Mouse (Mus musculus) heart, embryonic 13.5 days (tissue): Measurements from ENCODE around the gene Nek6. TPM values are rescaled to one million over a fixed set of nuclear protein-coding genes. Genes with fewer than 3 reads are reported as not detected.

Source experiments
- ATAC-seq: fragments of 200-750 bp; cut with Nextera tagmentation; 2 replicates; pipeline ENCODE4 v1.8.0; 2017; ENCODE audit warnings: moderate TSS enrichment; ENCODE audit not compliant: insufficient number of reproducible peaks, low FRiP score, low TSS enrichment; ENCODE audit errors: extremely low read depth
- H3K27ac ChIP-seq: fragments of 300-500 bp; sonication (generic); replicated peaks from 2 replicates; pipeline ENCODE4 v1.5.1; 2015; ENCODE audit warnings: moderate library complexity, mild to moderate bottlenecking, inconsistent platforms
- H3K27me3 ChIP-seq: fragments of 300-500 bp; sonication (generic); replicated peaks from 2 replicates; pipeline ENCODE4 v1.6.1; 2015; ENCODE audit warnings: mild to moderate bottlenecking, inconsistent platforms
- H3K36me3 ChIP-seq: fragments of 300-500 bp; sonication (generic); 2 replicates; pipeline ENCODE4 v1.6.1; 2015; ENCODE audit warnings: mild to moderate bottlenecking, inconsistent platforms
- H3K4me1 ChIP-seq: fragments of 300-500 bp; sonication (generic); 2 replicates; pipeline ENCODE4 v1.6.1; 2015; ENCODE audit warnings: inconsistent platforms
- H3K4me2 ChIP-seq: fragments of 300-500 bp; sonication (generic); 2 replicates; pipeline ENCODE4 v1.6.1; 2015; ENCODE audit warnings: inconsistent platforms, mild to moderate bottlenecking, moderate library complexity
- H3K4me3 ChIP-seq: fragments of 300-500 bp; sonication (generic); 2 replicates; pipeline ENCODE4 v1.5.1; 2015; ENCODE audit warnings: moderate library complexity, mild to moderate bottlenecking, inconsistent platforms
- H3K9ac ChIP-seq: fragments of 300-500 bp; sonication (generic); 2 replicates; pipeline ENCODE4 v1.6.1; 2015; ENCODE audit warnings: inconsistent platforms, mild to moderate bottlenecking, moderate library complexity
- H3K9me3 ChIP-seq: fragments of 300-500 bp; sonication (generic); 2 replicates; pipeline ENCODE4 v1.6.1; 2016; ENCODE audit warnings: inconsistent platforms
- WGBS: fragments of 180-500 bp; shearing (Covaris S2); methylation state at CpG from one replicate; pipeline ENCODE4 v1.1.7; 2015; ENCODE audit warnings: mixed read lengths; 5-methylcytosine and 5-hydroxymethylcytosine counted together
- polyA plus RNA-seq: library from polyadenylated mRNA; unstranded; fragments of >200 nt; fragmentation: Nextera tagmentation; extraction: Ambion mirVana; gene quantifications from 2 replicates; pipeline ENCODE4 v1.2.1, GENCODE M21; 2015

The Nek6 gene
- 67.8 and 74.5 TPM in 2 replicates for polyA plus RNA-seq

DNA sequence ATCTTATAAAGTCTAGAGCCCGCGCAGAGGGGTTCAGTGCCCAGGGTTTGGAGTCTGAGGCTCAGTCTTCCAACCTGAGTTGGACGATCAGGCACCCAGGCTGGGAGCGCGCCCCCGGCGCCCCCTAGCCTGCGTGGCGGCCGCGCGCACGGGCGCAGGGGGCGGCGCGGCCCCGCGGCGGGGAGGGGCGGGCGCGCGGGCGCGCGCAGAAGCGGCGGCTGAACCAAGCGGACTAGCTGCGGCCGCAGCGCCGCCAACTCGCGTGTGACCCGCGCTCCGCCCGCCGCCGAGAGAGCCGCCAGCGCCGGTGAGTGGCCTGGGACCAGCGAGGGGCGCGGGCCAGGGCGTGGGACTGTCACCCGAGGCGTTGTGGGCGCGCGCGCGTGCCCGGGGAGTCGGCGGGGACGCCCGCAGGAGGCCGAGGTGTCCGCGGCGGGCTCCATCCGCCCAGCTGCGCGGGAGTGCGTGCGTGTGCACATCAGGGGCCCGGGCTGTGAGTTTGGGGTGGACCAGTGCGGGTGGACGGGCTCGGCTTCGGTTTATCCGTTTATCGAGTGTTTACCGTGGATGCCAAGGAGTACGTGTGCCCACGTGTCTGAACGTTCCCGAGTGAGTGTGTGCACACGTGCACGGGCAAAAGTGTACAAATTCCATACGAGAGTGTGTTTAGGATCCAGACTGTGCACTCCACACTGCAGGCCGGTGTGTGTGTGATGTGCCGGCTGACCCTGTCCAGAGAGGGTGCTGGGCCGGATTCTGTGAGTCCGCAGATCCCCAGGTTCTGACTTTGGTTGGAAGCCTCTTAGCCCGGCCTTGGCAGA is at the start of gene Nek6:
Gene Nek6, plus strand, starts transcription at position 157 of the 821 bp plus-strand sequence.
- Histone ChIP-seq H3K9ac (peak within 1 kb of the TSS; percentile 97), H3K4me1 (peaks cover 50% of the 10 kb centered on the region), H3K4me3 (peak within 1 kb of the TSS; percentile 89), H3K27me3 (no peaks in the 10 kb centered on the region), H3K27ac (peak within 1 kb of the TSS; percentile 86), H3K4me2 (peak within 1 kb of the TSS; percentile 73), H3K9me3 (no peaks in the 10 kb centered on the region), H3K36me3 (peaks cover 10% of the 10 kb centered on the region; the same call in 1 of the 2 replicates)
- 1% methylated on average over 79 of the region's 90 CpGs for WGBS
- ATAC-seq, result peak; percentile 59; the same call in 1 of the 2 replicates

DNA sequence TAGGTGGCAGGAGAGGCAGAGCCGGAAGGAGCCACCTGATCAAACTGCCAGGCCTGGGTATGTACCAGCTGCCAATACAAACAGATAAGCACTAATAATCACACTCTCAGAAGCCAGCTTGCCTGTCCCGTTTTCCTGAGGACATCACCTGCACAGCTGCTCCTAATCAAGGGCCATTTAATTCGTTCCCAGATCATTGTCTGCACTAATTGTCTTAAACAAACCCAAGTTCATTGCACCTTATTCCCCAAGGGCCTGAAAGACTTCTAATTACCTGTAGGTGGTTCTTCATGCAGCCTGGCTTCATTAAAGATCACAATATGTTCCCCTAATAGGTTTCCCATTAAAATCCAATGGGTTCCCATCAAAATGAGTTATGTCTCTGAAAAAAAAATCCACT is 49.1 kb upstream of the Nek6 start:
- Histone ChIP-seq H3K4me3 (no peak overlapping the region), H3K9me3 (no peaks in the 10 kb centered on the region), H3K9ac (no peak overlapping the region), H3K36me3 (no peaks in the 10 kb centered on the region), H3K27me3 (no peaks in the 10 kb centered on the region; the same call in 1 of the 2 replicates), H3K27ac (no peak overlapping the region), H3K4me2 (no peak overlapping the region), H3K4me1 (peaks cover 20% of the 10 kb centered on the region)
- ATAC-seq, result no peak
- 64% methylated on average over 3 of the region's 3 CpGs for WGBS

DNA sequence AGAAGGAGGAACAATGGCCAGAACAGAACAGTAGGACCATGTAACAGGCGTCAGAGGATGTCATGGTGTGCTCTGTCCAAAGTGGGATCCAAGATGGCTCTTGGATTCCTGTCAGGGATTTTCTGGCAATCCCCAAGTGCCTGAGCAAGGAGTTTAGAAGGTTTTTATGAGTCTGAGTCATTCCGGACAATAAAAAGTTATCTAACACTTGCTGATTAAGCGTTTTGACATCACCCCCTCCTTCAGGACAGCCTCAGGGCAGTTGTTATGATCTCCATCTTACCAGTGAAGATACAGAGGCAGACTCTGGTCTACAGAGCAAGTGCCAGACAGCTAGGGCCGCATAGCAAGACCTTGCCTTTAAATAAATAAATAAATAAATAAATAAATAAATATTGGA is 42.6 kb upstream of the Nek6 start:
- no peak overlapping the region for H3K4me3 ChIP-seq
- H3K9me3 ChIP-seq, result no peaks in the 10 kb centered on the region
- no peak overlapping the region for H3K4me2 ChIP-seq
- ATAC-seq, result no peak
- H3K36me3 ChIP-seq, result no peaks in the 10 kb centered on the region
- H3K27ac ChIP-seq, result no peak overlapping the region
- H3K9ac ChIP-seq, result no peak overlapping the region
- peaks cover 5% of the 10 kb centered on the region; the same call in 1 of the 2 replicates for H3K27me3 ChIP-seq
- 76% methylated on average over 4 of the region's 4 CpGs for WGBS
- H3K4me1 ChIP-seq, result 0 out of 2 replicates have a peak, but pooled peaks cover 2% of the 10 kb centered on the region

DNA sequence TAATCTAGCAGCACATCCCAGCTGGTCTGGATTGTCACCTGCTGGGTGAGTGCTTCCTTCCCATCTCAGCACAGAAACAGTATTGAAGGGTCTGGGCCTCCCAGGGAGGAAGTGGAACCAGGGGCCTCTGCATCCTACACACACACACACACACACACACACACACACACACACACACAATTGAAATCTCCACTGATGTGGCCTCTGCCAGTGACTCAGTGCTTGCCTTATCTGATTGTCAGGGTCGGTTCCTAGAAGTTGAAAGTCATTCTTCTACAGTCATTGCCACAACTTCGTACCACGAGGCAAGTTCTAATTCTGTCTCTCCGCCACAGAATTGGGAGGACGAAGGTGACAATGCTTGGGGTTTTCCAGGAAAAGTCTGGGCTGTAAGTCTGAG is 39.7 kb upstream of the Nek6 start:
- ATAC-seq, result no peak
- 43% methylated on average over 5 of the region's 5 CpGs for WGBS
- H3K27ac ChIP-seq, result no peak overlapping the region
- no peaks in the 10 kb centered on the region; the same call in 1 of the 2 replicates for H3K9me3 ChIP-seq
- H3K4me1 ChIP-seq, result 0 out of 2 replicates have a peak, but pooled peaks cover 2% of the 10 kb centered on the region
- no peak overlapping the region for H3K4me3 ChIP-seq
- 0 out of 2 replicates have a peak, but pooled peaks cover 5% of the 10 kb centered on the region for H3K27me3 ChIP-seq
- no peak overlapping the region for H3K4me2 ChIP-seq
- no peak overlapping the region for H3K9ac ChIP-seq
- H3K36me3 ChIP-seq, result no peaks in the 10 kb centered on the region

DNA sequence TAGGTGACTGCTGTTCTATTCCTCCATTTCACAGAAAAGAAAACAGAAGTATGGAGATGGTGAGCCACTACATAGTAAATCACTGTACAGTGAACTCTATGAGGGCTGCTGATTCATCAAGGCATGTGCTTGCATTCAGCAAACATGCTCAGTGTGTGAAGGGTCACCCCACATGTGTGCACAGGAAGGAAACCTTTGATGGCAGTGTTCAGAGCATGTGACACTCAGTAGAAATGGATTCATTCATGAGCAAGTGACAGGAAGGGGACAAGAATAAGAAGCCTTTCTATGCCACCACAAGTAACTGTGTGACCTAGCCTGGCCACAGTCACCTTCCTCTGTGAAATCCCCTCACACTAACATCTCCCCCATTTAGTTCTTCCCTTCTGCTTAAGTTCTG is 38.6 kb upstream of the Nek6 start:
- H3K9me3 ChIP-seq, result no peaks in the 10 kb centered on the region; the same call in 1 of the 2 replicates
- H3K9ac ChIP-seq, result no peak overlapping the region
- no peak for ATAC-seq
- 0 out of 2 replicates have a peak, but pooled peaks cover 5% of the 10 kb centered on the region for H3K27me3 ChIP-seq
- no peak overlapping the region for H3K4me2 ChIP-seq
- H3K4me3 ChIP-seq, result no peak overlapping the region
- H3K4me1 ChIP-seq, result 0 out of 2 replicates have a peak, but pooled peaks cover 2% of the 10 kb centered on the region
- H3K27ac ChIP-seq, result no peak overlapping the region
- no peaks in the 10 kb centered on the region for H3K36me3 ChIP-seq

DNA sequence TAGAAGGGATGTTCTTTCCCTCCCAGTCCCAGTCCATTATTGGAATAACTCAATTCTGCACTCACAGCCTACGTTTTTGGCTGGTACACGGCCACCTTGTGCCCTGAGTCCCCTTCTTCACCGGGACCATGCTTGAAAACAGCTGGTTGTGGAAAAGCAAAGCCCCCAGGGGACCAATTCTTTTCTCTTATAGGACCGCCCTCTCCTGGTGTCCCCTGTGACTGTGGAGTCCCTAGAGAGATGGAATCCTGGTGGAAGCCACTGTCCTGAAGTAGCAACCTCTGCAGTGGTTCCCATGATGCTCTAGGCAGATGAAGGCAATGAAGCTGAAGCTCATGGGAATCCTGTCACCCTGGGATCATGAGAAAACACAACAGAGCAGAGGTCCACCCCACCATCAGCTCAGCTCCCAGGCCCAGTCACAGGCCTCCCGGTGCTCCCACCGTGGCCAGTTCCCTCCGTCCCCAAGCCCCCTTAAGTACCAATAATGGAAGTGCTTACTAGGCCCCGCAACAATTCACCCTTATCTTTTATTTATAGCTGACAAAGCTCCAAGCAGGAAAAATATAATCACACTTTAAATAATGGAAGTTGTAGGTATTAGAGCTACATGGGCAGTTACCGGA is 34.5 kb upstream of the Nek6 start:
- H3K4me3 ChIP-seq, result no peak overlapping the region
- H3K4me2 ChIP-seq, result no peak overlapping the region
- 0 out of 2 replicates have a peak, but pooled peaks cover 2% of the 10 kb centered on the region for H3K4me1 ChIP-seq
- H3K9me3 ChIP-seq, result no peaks in the 10 kb centered on the region; the same call in 1 of the 2 replicates
- 73% methylated on average over 9 of the region's 9 CpGs for WGBS
- H3K36me3 ChIP-seq, result no peaks in the 10 kb centered on the region
- no peaks in the 10 kb centered on the region; the same call in 1 of the 2 replicates for H3K27me3 ChIP-seq
- H3K9ac ChIP-seq, result no peak overlapping the region
- no peak for ATAC-seq
- H3K27ac ChIP-seq, result no peak overlapping the region

DNA sequence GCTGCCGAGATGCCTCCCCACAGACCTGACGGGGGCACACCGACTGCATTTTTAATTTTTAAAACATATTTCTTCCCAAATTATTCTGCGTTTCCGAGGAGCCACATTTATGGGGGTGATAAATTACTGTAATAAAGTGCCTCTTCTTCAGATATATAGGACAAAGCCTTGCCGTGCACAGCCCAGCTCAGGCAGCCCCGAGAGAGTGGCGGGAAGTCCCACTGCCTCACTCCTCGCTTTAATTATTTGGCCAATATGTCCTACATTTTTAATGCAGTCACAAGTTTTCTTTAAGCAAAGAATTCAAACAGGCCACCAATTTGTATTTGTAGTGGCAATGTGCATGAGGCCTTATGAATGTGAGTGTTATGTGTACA is 34.0 kb upstream of the Nek6 start:
- Histone ChIP-seq H3K4me1 (0 out of 2 replicates have a peak, but pooled peaks cover under 1% of the 10 kb centered on the region), H3K4me2 (no peak overlapping the region), H3K27ac (no peak overlapping the region), H3K9me3 (peaks cover 4% of the 10 kb centered on the region; the same call in 1 of the 2 replicates), H3K27me3 (no peaks in the 10 kb centered on the region; the same call in 1 of the 2 replicates), H3K36me3 (no peaks in the 10 kb centered on the region), H3K9ac (no peak overlapping the region), H3K4me3 (no peak overlapping the region)
- ATAC-seq, result no peak
- 84% methylated on average over 9 of the region's 9 CpGs for WGBS

DNA sequence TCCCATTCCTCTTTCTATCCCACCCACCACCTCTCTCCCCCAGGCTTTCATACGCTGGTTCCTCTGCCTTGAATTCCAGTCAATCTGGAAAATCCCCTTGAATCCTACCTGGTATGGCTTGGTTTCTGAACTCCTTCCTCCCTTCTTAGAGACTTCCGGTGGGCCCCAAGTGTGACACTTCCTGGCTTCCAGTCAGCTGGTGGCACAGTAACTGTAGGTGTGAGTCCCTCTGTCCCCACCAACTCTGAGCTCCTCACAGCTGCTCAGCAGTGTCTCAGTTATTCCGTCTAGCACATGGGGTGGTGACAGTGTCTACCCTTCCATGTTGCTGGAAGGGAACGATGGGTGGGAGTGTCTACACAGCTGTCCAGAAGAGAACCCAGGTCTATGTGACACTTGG is 32.8 kb upstream of the Nek6 start:
- 73% methylated on average over 4 of the region's 4 CpGs for WGBS
- no peak overlapping the region for H3K9ac ChIP-seq
- H3K4me2 ChIP-seq, result no peak overlapping the region
- H3K4me1 ChIP-seq, result no peaks in the 10 kb centered on the region
- no peaks in the 10 kb centered on the region; the same call in 1 of the 2 replicates for H3K27me3 ChIP-seq
- peaks cover 4% of the 10 kb centered on the region; the same call in 1 of the 2 replicates for H3K9me3 ChIP-seq
- no peaks in the 10 kb centered on the region for H3K36me3 ChIP-seq
- H3K27ac ChIP-seq, result no peak overlapping the region
- no peak for ATAC-seq
- no peak overlapping the region for H3K4me3 ChIP-seq

DNA sequence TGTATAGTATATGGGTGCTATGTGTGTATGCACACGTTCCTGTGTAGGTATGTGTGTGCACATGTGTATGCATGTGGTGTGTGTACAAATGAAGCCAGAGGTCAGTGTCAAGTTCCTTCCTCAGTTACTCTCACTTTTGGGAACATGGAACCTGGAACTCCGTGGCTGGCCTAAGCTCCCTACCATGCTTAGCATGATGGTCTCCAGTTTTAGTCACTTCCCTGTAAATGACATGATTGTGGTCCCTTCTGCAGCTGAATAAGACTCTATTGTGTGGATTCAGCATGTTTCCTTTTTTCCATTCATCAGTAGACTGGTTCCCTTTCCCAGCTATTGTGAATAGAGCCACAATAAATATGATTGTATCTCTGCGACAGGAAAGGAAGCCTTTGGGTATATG is 31.9 kb upstream of the Nek6 start:
- Histone ChIP-seq H3K9ac (no peak overlapping the region), H3K27ac (no peak overlapping the region), H3K4me2 (no peak overlapping the region), H3K4me3 (no peak overlapping the region), H3K27me3 (no peaks in the 10 kb centered on the region; the same call in 1 of the 2 replicates), H3K9me3 (peaks cover 4% of the 10 kb centered on the region; the same call in 1 of the 2 replicates), H3K36me3 (no peaks in the 10 kb centered on the region), H3K4me1 (peaks cover 8% of the 10 kb centered on the region)
- 68% methylated on average over 3 of the region's 3 CpGs for WGBS
- ATAC-seq, result no peak

DNA sequence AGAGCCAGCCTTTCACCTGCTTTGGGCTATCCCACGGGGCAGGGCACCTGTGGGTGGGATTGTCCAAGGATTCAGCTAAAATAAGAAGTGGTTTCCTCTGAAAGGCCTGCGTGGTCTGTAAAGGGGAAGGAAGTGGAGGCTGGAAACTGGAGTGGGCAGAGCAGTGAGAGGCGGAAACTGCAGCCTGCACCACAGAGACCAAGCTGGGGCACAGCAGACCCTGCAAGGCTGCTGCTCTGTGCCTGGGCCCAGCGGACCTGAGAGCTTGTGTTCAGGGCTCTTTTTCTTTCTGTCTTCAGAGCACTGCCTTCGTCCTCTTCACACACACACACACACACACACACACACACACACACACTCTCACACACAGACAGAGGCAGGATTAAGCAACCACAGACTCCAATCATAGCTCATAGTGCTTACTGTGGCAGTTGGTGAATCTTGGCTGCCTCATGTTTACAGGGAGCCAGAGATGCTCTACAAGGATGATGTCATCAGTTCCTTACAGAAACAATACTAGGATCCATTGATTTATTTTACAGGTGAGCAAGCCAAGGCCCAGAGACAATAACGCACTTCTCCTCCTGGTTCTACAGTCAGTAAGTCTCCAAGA is 30.2 kb upstream of the Nek6 start:
- Histone ChIP-seq H3K9me3 (peaks cover 4% of the 10 kb centered on the region; the same call in 1 of the 2 replicates), H3K4me3 (no peak overlapping the region), H3K9ac (no peak overlapping the region), H3K36me3 (no peaks in the 10 kb centered on the region), H3K27ac (no peak overlapping the region), H3K27me3 (no peaks in the 10 kb centered on the region; the same call in 1 of the 2 replicates), H3K4me2 (no peak overlapping the region), H3K4me1 (peaks cover 25% of the 10 kb centered on the region)
- ATAC-seq, result no peak
- WGBS, result 66% methylated on average over 5 of the region's 6 CpGs

DNA sequence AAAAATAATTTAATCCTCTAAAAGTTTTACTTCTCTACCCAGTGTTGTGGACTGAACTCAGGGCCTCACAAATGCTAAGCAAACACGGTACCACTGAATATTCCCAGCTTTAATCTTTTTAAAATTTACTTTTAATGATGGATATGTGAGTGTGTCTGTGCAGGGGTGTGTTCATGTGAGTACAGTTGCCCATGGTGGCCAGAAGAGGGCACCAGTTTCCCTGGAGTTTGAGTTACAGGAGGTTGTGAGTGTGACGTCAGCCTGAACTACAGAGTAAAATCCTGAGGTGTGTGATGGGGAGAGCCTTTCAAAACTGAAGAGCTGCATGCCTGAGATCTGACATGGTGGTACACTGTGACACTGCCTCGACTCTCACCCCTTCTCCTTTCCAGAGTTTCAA is 29.3 kb upstream of the Nek6 start:
- 84% methylated on average over 3 of the region's 3 CpGs for whole genome bisulfite sequencing
- H3K4me1 ChIP-seq, result peaks cover 31% of the 10 kb centered on the region
- H3K27me3 ChIP-seq, result no peaks in the 10 kb centered on the region; the same call in 1 of the 2 replicates
- H3K9ac ChIP-seq, result no peak overlapping the region
- H3K36me3 ChIP-seq, result no peaks in the 10 kb centered on the region
- H3K27ac ChIP-seq, result no peak overlapping the region
- peaks cover 4% of the 10 kb centered on the region; the same call in 1 of the 2 replicates for H3K9me3 ChIP-seq
- H3K4me2 ChIP-seq, result no peak overlapping the region
- no peak for ATAC-seq
- no peak overlapping the region for H3K4me3 ChIP-seq
